Mouse (Mus musculus) kidney, embryonic 16.5 days (tissue): ENCODE measurements at regions not wholly inside any gene's neighbourhood (a gene's known extent, or its start where the extent isn't known, plus 50 kb on each side); places are given as distances from the start of the nearest gene placed in this dataset.
"Not testable (repeated sequence)": the region's sequence is repeated elsewhere in the genome, so short reads cannot be mapped to it uniquely, and the experiment has no call there.

Experiments used
- ATAC-seq: fragments of 200-750 bp; cut with Nextera tagmentation; 2 replicates; pipeline ENCODE4 v1.8.0; 2017; ENCODE audit warnings: moderate TSS enrichment; ENCODE audit not compliant: low FRiP score, low TSS enrichment
- H3K27ac ChIP-seq: fragments of 300-500 bp; sonication (generic); 2 replicates; pipeline ENCODE4 v1.5.1; 2014; ENCODE audit warnings: low read length
- H3K27me3 ChIP-seq: fragments of 300-500 bp; sonication (generic); 2 replicates; pipeline ENCODE4 v1.6.1; 2014; ENCODE audit warnings: low read length, control low read depth, mixed read lengths; ENCODE audit not compliant: insufficient read depth
- H3K36me3 ChIP-seq: fragments of 300-500 bp; sonication (generic); 2 replicates; pipeline ENCODE4 v1.6.1; 2014; ENCODE audit warnings: low read length, control low read depth, mixed read lengths; ENCODE audit not compliant: insufficient read depth
- H3K4me1 ChIP-seq: fragments of 300-500 bp; sonication (generic); 2 replicates; pipeline ENCODE4 v1.6.1; 2014; ENCODE audit warnings: low read length, control low read depth, mixed read lengths; ENCODE audit not compliant: insufficient read depth
- H3K4me2 ChIP-seq: fragments of 300-500 bp; sonication (generic); replicated peaks from 2 replicates; pipeline ENCODE4 v1.6.1; 2014; ENCODE audit warnings: low read depth, low read length
- H3K4me3 ChIP-seq: fragments of 300-500 bp; sonication (generic); 2 replicates; pipeline ENCODE4 v1.5.1; 2014; ENCODE audit warnings: mild to moderate bottlenecking, low read length
- H3K9ac ChIP-seq: fragments of 300-500 bp; sonication (generic); replicated peaks from 2 replicates; pipeline ENCODE4 v1.6.1; 2014; ENCODE audit warnings: low read length
- H3K9me3 ChIP-seq: fragments of 300-500 bp; sonication (generic); 2 replicates; pipeline ENCODE4 v1.6.1; 2016; ENCODE audit warnings: low read length, control low read depth
- WGBS: fragments of 180-500 bp; shearing (Covaris S2); extraction: QIAGEN DNeasy Blood & Tissue Kit; methylation state at CpG from one replicate; pipeline ENCODE4 v1.1.7; 2014; 5-methylcytosine and 5-hydroxymethylcytosine counted together

- ATAC-seq = no peak
- WGBS = 83% methylated on average over 3 of the region's 3 CpGs
- no peak overlapping the region for H3K27ac ChIP-seq
Measured at GRCm38 (mm10) chr3:157371509-157371908, 162.5 kb upstream of the Zranb2 start.

GRCm38 (mm10) chr3:157373333-157373732 lies 160.6 kb upstream of the Zranb2 start:
- WGBS = 50% methylated on average over 1 of the region's 1 CpGs
- H3K4me2 ChIP-seq = no peak overlapping the region
- 0 out of 2 replicates have a peak, but pooled peaks cover 2% of the 10 kb centered on the region for H3K4me1 ChIP-seq
- no peaks in the 10 kb centered on the region for H3K27me3 ChIP-seq
- no peak overlapping the region for H3K27ac ChIP-seq
- H3K36me3 ChIP-seq = no peaks in the 10 kb centered on the region
- H3K9me3 ChIP-seq = no peaks in the 10 kb centered on the region
- H3K9ac ChIP-seq = no peak overlapping the region
- ATAC-seq = no peak
- H3K4me3 ChIP-seq = no peak overlapping the region

More at GRCm38 (mm10) chr3:157371509-157371908, 162.5 kb upstream of the Zranb2 start:
- H3K9ac ChIP-seq = no peak overlapping the region
- H3K27me3 ChIP-seq = no peaks in the 10 kb centered on the region
- H3K36me3 ChIP-seq = no peaks in the 10 kb centered on the region
- H3K4me2 ChIP-seq = no peak overlapping the region
- no peak overlapping the region for H3K4me3 ChIP-seq
- H3K4me1 ChIP-seq = no peaks in the 10 kb centered on the region
- no peaks in the 10 kb centered on the region for H3K9me3 ChIP-seq

GRCm38 (mm10) chr3:157374178-157374577 lies 159.8 kb upstream of the Zranb2 start:
- no peaks in the 10 kb centered on the region for H3K36me3 ChIP-seq
- 0 out of 2 replicates have a peak, but pooled peaks cover 4% of the 10 kb centered on the region for H3K4me1 ChIP-seq
- H3K9ac ChIP-seq = no peak overlapping the region
- H3K27me3 ChIP-seq = no peaks in the 10 kb centered on the region
- 71% methylated on average over 1 of the region's 1 CpGs for WGBS
- no peaks in the 10 kb centered on the region for H3K9me3 ChIP-seq
- H3K27ac ChIP-seq = no peak overlapping the region
- H3K4me2 ChIP-seq = no peak overlapping the region
- ATAC-seq = no peak
- H3K4me3 ChIP-seq = no peak overlapping the region

DNA sequence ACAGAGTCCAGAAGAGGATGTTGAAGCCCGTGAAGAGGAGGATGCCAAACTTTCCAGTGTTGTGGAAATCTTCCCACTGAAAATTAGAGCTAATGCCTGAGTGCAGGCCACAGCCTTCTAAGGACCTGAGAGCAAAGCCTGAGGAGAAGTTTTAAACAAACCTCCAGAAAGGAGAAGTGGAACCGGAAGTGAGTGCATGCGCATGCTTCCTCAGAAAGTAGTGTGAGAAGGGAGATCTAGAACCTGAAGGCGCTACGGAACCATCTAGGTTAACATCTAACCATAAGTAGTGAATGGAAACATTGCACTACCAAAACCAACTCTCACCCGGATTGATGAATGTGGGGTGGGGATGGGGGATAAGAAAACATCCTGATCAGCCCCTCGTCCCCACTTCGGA lies 156.4 kb upstream of the Zranb2 start:
- 0 out of 2 replicates have a peak, but pooled peaks cover 4% of the 10 kb centered on the region for H3K4me1 ChIP-seq
- no peaks in the 10 kb centered on the region for H3K27me3 ChIP-seq
- no peaks in the 10 kb centered on the region for H3K36me3 ChIP-seq
- ATAC-seq = no peak
- H3K9ac ChIP-seq = no peak overlapping the region
- no peaks in the 10 kb centered on the region for H3K9me3 ChIP-seq
- H3K4me3 ChIP-seq = no peak overlapping the region
- no peak overlapping the region for H3K27ac ChIP-seq
- no peak overlapping the region for H3K4me2 ChIP-seq
- 60% methylated on average over 8 of the region's 8 CpGs for WGBS

DNA sequence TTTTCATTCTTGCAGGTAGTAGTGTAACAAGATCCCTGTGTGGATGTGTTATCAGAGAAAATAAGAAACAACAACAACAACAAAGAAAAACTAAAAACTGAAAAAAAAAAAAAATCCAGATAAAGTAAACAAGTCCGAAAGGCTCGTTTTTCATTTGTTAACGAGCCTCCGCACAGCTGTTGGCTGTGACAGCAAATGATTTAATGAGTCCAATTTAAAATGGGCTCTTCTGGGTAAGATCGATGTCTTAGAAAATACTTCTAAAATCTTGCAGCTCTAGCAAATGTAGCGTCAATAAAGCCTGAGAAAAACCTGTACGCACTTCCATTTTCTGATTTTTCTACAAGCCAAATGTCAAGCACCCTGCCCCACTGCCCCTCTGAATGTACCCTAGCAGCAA lies 155.8 kb upstream of the Zranb2 start:
- H3K4me1 ChIP-seq = 0 out of 2 replicates have a peak, but pooled peaks cover 4% of the 10 kb centered on the region
- ATAC-seq = peak; percentile 61; the same call in 1 of the 2 replicates
- 21% methylated on average over 7 of the region's 7 CpGs for WGBS
- no peak overlapping the region for H3K9ac ChIP-seq
- H3K27me3 ChIP-seq = no peaks in the 10 kb centered on the region
- H3K9me3 ChIP-seq = no peaks in the 10 kb centered on the region
- no peak overlapping the region for H3K4me3 ChIP-seq
- H3K27ac ChIP-seq = no peak overlapping the region
- no peak overlapping the region; the same call in 1 of the 2 replicates for H3K4me2 ChIP-seq
- H3K36me3 ChIP-seq = no peaks in the 10 kb centered on the region

GRCm38 (mm10) chr3:157391835-157392234 lies 142.1 kb upstream of the Zranb2 start:
- H3K9ac ChIP-seq = no peak overlapping the region
- H3K36me3 ChIP-seq = no peaks in the 10 kb centered on the region
- no peak overlapping the region for H3K4me3 ChIP-seq
- no peaks in the 10 kb centered on the region for H3K4me1 ChIP-seq
- WGBS = 71% methylated on average over 1 of the region's 1 CpGs
- H3K27me3 ChIP-seq = no peaks in the 10 kb centered on the region
- ATAC-seq = no peak
- no peak overlapping the region for H3K27ac ChIP-seq
- H3K4me2 ChIP-seq = no peak overlapping the region
- no peaks in the 10 kb centered on the region for H3K9me3 ChIP-seq

DNA sequence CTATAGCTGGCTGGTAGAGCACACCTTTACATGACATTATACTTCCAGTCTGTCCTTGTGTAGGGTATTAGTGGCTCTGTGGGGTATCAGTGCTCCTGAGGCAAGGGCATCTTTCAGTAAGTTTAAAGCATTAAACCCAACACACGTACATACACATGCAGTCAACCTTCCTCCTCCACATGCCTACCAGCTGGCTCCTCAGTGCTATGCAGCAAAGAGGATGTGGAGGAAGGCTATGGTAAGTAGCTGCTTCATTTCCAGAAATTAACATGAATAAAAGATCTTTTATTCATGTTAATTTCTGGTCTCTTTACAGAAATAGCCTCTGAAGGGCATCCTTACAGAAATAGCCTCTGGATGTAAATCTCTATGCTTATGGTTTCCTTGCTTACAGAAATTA lies 140.1 kb upstream of the Zranb2 start:
- Histone ChIP-seq H3K4me2 (no peak overlapping the region), H3K36me3 (no peaks in the 10 kb centered on the region), H3K27ac (no peak overlapping the region), H3K4me1 (no peaks in the 10 kb centered on the region), H3K9ac (no peak overlapping the region), H3K27me3 (no peaks in the 10 kb centered on the region), H3K4me3 (no peak overlapping the region), H3K9me3 (no peaks in the 10 kb centered on the region)
- ATAC-seq = no peak
- WGBS = 61% methylated on average over 1 of the region's 1 CpGs

DNA sequence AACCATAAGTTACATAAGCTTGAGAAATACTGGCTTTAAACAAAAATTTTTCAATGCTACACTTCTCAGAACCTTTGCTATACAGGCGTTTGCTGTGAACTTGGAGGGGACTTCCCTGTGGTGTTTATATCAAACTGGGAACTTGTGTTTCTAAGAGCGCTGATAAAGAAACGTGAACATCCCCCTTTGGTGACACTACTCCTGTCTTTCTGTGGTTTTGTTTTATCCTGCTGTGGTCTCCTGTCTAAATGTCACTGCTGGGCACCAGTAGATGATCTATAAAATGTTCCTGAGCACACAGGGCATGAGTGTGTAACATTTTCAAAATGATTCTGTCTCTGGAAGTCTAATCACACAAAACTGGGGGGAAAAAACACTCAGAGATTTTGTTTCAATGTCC lies 134.1 kb upstream of the Zranb2 start:
- 78% methylated on average over 3 of the region's 3 CpGs for WGBS
- no peaks in the 10 kb centered on the region for H3K36me3 ChIP-seq
- H3K4me3 ChIP-seq = no peak overlapping the region
- no peaks in the 10 kb centered on the region for H3K4me1 ChIP-seq
- no peaks in the 10 kb centered on the region for H3K9me3 ChIP-seq
- ATAC-seq = no peak
- H3K27me3 ChIP-seq = no peaks in the 10 kb centered on the region
- H3K4me2 ChIP-seq = no peak overlapping the region
- H3K9ac ChIP-seq = no peak overlapping the region
- H3K27ac ChIP-seq = no peak overlapping the region

DNA sequence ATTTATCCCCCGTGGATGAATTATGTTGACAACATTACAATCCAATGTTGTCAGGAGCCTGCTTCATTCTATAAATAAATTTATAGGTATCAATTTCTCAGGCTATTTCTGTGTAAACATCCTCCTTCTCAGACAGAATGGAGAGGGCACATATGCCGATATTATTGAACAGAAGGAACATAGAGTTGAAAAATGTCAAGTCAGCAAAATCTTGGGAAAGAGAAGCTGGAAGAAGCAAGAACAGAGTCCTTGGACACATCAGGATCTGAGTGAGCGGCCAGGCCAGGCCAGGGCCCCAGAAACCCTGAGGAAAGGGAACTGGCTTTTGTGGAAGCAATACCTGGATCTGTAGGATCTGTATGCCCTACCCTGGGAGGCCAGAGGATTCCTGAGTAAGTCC lies 129.9 kb upstream of the Zranb2 start:
- WGBS = 51% methylated on average over 3 of the region's 3 CpGs
- H3K4me2 ChIP-seq = no peak overlapping the region
- no peak overlapping the region for H3K27ac ChIP-seq
- H3K4me3 ChIP-seq = no peak overlapping the region
- H3K36me3 ChIP-seq = no peaks in the 10 kb centered on the region
- ATAC-seq = no peak
- H3K4me1 ChIP-seq = no peaks in the 10 kb centered on the region
- H3K27me3 ChIP-seq = no peaks in the 10 kb centered on the region
- H3K9ac ChIP-seq = no peak overlapping the region
- H3K9me3 ChIP-seq = no peaks in the 10 kb centered on the region

DNA sequence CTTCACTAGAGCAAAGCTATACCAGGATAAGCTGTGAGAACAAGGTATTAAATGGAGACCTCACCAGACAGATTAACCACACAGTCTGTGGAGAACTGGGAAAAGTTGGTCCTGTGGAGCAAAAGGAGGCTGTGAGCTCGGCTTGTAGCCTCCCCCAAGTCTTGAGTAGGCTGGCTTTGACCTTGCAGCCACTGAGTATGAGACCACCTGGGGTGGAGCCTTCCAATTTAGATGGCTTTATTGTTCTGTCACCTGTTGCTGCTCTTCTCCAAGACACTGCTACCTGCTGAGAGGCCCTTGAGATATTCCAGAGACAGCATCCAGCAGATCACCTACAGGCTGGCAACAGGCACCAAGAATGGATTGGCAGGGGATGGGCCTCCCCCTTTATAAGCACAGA lies 110.5 kb upstream of the Zranb2 start:
- not testable (repeated sequence) for H3K9ac ChIP-seq, H3K36me3 ChIP-seq, H3K9me3 ChIP-seq, H3K4me1 ChIP-seq, H3K27ac ChIP-seq, H3K4me2 ChIP-seq, ATAC-seq, H3K4me3 ChIP-seq, H3K27me3 ChIP-seq
- 42% methylated on average over 1 of the region's 1 CpGs for WGBS
